Mouse (Mus musculus): ENCODE results near the gene Prkn. TPM values are rescaled to one million over a fixed set of nuclear protein-coding genes. Genes with fewer than 3 reads are reported as not detected.

Prkn gene
- polyA plus RNA-seq, 1 experiment from 2014 or later: 3.0 TPM

DNA sequence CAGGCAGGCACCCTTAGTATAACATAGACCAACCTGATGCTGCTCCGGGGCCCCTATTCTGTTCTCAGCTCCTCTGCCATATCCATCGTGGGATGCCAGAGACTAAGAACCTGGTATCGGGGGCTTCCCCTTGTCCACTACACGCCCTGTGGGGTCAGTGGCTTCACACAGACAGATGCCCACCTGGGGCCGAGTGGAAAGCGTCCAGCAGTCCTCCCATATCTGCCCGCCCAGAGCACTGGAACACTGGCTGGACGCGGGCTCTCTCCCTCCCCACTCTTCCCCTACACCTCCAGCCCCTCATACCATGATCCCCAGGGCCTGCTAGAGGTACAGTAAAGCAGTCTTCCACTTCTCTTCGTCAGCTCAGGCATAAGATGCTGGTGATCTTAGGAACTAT is 277.3 kb downstream of the Prkn start:
- Histone ChIP-seq H3K36me3 (ENCODE audit: control insufficient read depth, insufficient read depth, low read length) (no peaks in the 10 kb centered on the region), H3K9me3 (ENCODE audit: control insufficient read depth, low read depth, low read length) (no peaks in the 10 kb centered on the region), H3K27me3 (ENCODE audit: control insufficient read depth, insufficient read depth, low read length) (no peaks in the 10 kb centered on the region), H3K4me1 (ENCODE audit: control insufficient read depth, insufficient read depth, low read length) (no peaks in the 10 kb centered on the region), H3K4me2 (replicated peaks; ENCODE audit: low read depth, low read length) (no peak overlapping the region), H3K4me3 (ENCODE audit: low read depth, low read length) (no peak overlapping the region), H3K27ac (ENCODE audit: low read length) (no peak overlapping the region), H3K9ac (replicated peaks; ENCODE audit: low read depth, low read length) (no peak overlapping the region)
- no peak for ATAC-seq (ENCODE audit: insufficient number of reproducible peaks, insufficient read depth, low FRiP score, low read depth)
- 87% methylated on average over 10 of the region's 10 CpGs for WGBS

DNA sequence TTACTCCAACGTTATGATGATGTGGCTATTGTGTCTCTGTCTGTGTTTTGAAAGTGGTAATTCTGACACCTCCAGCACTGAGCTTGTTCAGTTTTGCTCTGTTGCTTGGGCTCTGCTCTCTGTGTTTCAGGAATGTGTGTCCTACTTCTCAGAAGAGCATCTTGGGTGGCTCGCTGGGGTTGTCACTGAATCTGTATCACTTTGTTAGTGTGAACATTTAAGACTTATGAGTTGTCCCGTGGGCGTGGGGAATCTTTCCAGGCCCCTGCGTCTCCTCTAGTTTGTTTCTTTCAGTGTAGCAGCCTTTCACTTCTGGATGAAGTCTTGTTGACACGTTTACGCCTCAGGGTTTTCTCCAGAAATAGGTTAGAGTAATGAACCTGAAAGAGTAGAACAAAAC is 283.9 kb downstream of the Prkn start:
- Histone ChIP-seq H3K36me3 (ENCODE audit: control insufficient read depth, insufficient read depth, low read length) (no peaks in the 10 kb centered on the region), H3K27me3 (ENCODE audit: control insufficient read depth, insufficient read depth, low read length) (no peaks in the 10 kb centered on the region), H3K9me3 (ENCODE audit: control insufficient read depth, low read depth, low read length) (no peaks in the 10 kb centered on the region), H3K4me1 (ENCODE audit: control insufficient read depth, insufficient read depth, low read length) (no peaks in the 10 kb centered on the region), H3K4me2 (replicated peaks; ENCODE audit: low read depth, low read length) (no peak overlapping the region), H3K27ac (ENCODE audit: low read length) (no peak overlapping the region), H3K9ac (replicated peaks; ENCODE audit: low read depth, low read length) (no peak overlapping the region), H3K4me3 (ENCODE audit: low read depth, low read length) (no peak overlapping the region)
- no peak for ATAC-seq (ENCODE audit: insufficient number of reproducible peaks, insufficient read depth, low FRiP score, low read depth)
- WGBS: 77% methylated on average over 7 of the region's 7 CpGs

DNA sequence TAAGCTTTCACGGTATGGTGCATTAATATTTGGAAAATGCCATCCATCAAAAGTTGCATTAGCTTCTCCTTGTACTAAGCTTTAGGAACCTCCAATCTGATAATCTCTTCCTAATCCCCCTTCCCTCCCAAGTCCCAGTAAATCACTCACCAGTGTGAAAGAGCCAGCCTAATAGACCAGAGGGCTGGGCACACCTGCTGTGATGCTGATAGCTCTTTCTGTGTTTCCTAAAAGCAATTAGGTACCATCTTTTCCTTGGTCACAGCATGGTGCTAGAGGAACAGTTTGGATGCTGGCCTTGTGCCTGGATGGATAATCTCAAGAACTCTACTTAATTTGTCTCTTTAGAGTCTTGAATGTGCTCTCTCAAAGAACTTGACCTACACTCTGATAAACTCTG is 287.0 kb downstream of the Prkn start:
- Histone ChIP-seq H3K4me2 (replicated peaks; ENCODE audit: low read depth, low read length) (no peak overlapping the region), H3K27me3 (ENCODE audit: control insufficient read depth, insufficient read depth, low read length) (no peaks in the 10 kb centered on the region), H3K4me1 (ENCODE audit: control insufficient read depth, insufficient read depth, low read length) (no peaks in the 10 kb centered on the region), H3K4me3 (ENCODE audit: low read depth, low read length) (no peak overlapping the region), H3K36me3 (ENCODE audit: control insufficient read depth, insufficient read depth, low read length) (no peaks in the 10 kb centered on the region), H3K9ac (replicated peaks; ENCODE audit: low read depth, low read length) (no peak overlapping the region), H3K27ac (ENCODE audit: low read length) (no peak overlapping the region), H3K9me3 (ENCODE audit: control insufficient read depth, low read depth, low read length) (no peaks in the 10 kb centered on the region)
- ATAC-seq (ENCODE audit: insufficient number of reproducible peaks, insufficient read depth, low FRiP score, low read depth): no peak
- 69% methylated on average over 1 of the region's 1 CpGs for WGBS

DNA sequence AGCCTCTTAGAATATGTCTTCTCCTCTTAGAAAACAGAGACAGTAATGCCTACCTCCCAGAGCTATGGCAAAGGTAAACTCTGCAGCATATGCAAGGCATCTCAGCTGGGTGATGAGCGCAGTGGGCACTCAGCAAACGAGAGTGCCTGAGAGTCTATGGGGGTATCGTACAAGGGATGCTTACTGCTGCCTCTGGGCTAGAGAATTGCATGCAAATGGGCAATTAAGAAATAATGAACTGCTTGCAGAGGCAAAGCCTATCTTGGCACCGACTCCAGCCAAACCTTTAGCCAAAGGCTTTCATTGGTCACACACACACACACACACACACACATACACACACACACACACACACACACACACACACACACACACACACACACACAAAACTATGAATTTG is 290.7 kb downstream of the Prkn start:
- H3K9me3 ChIP-seq (ENCODE audit: control insufficient read depth, low read depth, low read length): no peaks in the 10 kb centered on the region
- no peak overlapping the region for H3K4me3 ChIP-seq (ENCODE audit: low read depth, low read length)
- no peak overlapping the region for H3K4me2 ChIP-seq (replicated peaks; ENCODE audit: low read depth, low read length)
- H3K4me1 ChIP-seq (ENCODE audit: control insufficient read depth, insufficient read depth, low read length): no peaks in the 10 kb centered on the region
- H3K27me3 ChIP-seq (ENCODE audit: control insufficient read depth, insufficient read depth, low read length): no peaks in the 10 kb centered on the region
- no peaks in the 10 kb centered on the region for H3K36me3 ChIP-seq (ENCODE audit: control insufficient read depth, insufficient read depth, low read length)
- H3K9ac ChIP-seq (replicated peaks; ENCODE audit: low read depth, low read length): no peak overlapping the region
- H3K27ac ChIP-seq (ENCODE audit: low read length): no peak overlapping the region
- WGBS: 76% methylated on average over 4 of the region's 4 CpGs
- ATAC-seq (ENCODE audit: insufficient number of reproducible peaks, insufficient read depth, low FRiP score, low read depth): no peak

DNA sequence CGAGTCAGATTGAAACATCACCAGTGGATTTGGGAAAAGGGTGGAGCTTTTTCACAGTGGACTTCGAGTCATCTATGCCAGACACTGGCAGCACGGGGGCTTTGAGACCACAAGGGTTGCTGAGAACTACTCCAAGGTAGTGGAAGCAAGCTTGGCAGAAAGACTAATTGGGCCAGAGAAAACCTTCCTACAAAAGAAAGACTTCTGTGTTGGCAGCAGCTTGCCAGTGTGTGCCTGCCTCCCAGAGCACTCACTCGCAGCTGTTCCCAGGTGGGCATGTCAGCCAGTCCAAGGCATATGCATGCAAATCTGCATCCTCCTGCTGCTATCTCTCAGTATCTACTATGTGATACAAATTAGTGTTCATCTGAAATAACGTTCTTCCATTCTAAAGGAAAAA is 302.1 kb downstream of the Prkn start:
- Histone ChIP-seq H3K4me2 (replicated peaks; ENCODE audit: low read depth, low read length) (no peak overlapping the region), H3K27me3 (ENCODE audit: control insufficient read depth, insufficient read depth, low read length) (no peaks in the 10 kb centered on the region), H3K4me3 (ENCODE audit: low read depth, low read length) (no peak overlapping the region), H3K36me3 (ENCODE audit: control insufficient read depth, insufficient read depth, low read length) (no peaks in the 10 kb centered on the region), H3K9ac (replicated peaks; ENCODE audit: low read depth, low read length) (no peak overlapping the region), H3K4me1 (ENCODE audit: control insufficient read depth, insufficient read depth, low read length) (no peaks in the 10 kb centered on the region), H3K27ac (ENCODE audit: low read length) (no peak overlapping the region), H3K9me3 (ENCODE audit: control insufficient read depth, low read depth, low read length) (no peaks in the 10 kb centered on the region)
- WGBS: 66% methylated on average over 5 of the region's 5 CpGs
- no peak for ATAC-seq (ENCODE audit: insufficient number of reproducible peaks, insufficient read depth, low FRiP score, low read depth)

DNA sequence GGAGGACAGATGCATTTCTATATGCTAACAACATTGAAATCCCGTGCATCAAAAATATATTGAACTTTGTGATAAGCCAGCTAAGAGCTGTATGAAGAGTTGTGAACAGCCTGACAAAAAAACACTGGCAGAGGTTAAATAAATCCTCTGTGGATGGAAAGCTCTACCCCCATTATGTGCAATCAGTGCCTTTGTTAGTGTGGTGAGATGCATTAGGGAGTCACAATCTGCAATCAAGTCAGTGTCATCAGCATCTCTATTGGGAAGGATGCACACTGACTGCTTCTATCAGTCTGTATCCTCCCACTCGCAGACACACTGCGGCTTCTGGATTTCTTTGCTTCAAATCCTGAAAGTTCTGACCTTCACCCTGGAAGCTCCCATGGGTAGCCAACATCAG is 315.9 kb downstream of the Prkn start:
- H3K4me1 ChIP-seq (ENCODE audit: control insufficient read depth, insufficient read depth, low read length): no peaks in the 10 kb centered on the region
- no peak overlapping the region for H3K9ac ChIP-seq (replicated peaks; ENCODE audit: low read depth, low read length)
- no peaks in the 10 kb centered on the region for H3K36me3 ChIP-seq (ENCODE audit: control insufficient read depth, insufficient read depth, low read length)
- no peaks in the 10 kb centered on the region for H3K9me3 ChIP-seq (ENCODE audit: control insufficient read depth, low read depth, low read length)
- H3K27ac ChIP-seq (ENCODE audit: low read length): no peak overlapping the region
- no peak overlapping the region for H3K4me3 ChIP-seq (ENCODE audit: low read depth, low read length)
- no peak for ATAC-seq (ENCODE audit: insufficient number of reproducible peaks, insufficient read depth, low FRiP score, low read depth)
- no peak overlapping the region for H3K4me2 ChIP-seq (replicated peaks; ENCODE audit: low read depth, low read length)
- 75% methylated on average over 3 of the region's 3 CpGs for WGBS
- H3K27me3 ChIP-seq (ENCODE audit: control insufficient read depth, insufficient read depth, low read length): no peaks in the 10 kb centered on the region

DNA sequence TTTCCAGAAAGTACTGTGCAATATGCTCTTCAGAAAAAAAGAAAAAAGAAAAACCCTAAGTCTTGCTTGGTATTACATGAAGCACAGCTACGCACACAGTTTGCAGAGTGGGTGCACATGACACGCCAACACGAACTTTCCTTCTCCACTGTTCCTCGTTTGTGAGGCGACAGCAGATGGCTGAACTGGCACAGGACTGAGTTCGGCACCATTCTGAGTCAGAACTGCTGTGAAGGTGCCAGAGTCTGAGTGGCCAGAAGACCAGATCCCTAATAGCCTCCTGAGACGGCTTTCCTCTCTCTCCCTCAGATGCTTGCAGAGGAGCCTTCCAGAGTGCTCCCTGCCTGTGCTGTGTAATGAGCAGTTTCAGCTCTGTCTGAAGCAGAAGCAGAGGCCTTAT is 317.4 kb downstream of the Prkn start:
- ATAC-seq (ENCODE audit: insufficient number of reproducible peaks, insufficient read depth, low FRiP score, low read depth): no peak

DNA sequence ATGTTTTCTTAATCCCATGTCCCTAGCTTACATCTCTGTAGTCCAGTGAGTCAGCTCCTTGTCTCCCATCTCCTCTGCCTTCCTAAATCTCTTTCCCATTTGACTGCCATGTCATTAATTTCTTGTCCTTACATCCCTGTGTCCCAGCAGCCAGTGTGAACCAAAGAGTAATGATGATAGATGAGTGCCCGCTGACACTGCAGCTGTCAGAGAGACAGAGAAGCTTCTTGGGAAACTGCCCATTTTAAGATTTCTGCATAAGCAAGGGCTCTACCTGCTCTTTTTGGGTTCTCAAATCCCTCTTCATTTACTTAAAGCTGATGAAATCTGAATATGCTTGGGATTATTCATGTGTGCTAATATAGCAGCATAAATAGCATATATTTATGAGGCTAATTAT is 321.3 kb downstream of the Prkn start:
- Histone ChIP-seq H3K9me3 (ENCODE audit: control insufficient read depth, low read depth, low read length) (no peaks in the 10 kb centered on the region), H3K27ac (ENCODE audit: low read length) (no peak overlapping the region), H3K9ac (replicated peaks; ENCODE audit: low read depth, low read length) (no peak overlapping the region), H3K36me3 (ENCODE audit: control insufficient read depth, insufficient read depth, low read length) (no peaks in the 10 kb centered on the region), H3K4me1 (ENCODE audit: control insufficient read depth, insufficient read depth, low read length) (no peaks in the 10 kb centered on the region), H3K27me3 (ENCODE audit: control insufficient read depth, insufficient read depth, low read length) (no peaks in the 10 kb centered on the region), H3K4me3 (ENCODE audit: low read depth, low read length) (no peak overlapping the region), H3K4me2 (replicated peaks; ENCODE audit: low read depth, low read length) (no peak overlapping the region)
- WGBS: 83% methylated on average over 1 of the region's 1 CpGs
- no peak for ATAC-seq (ENCODE audit: insufficient number of reproducible peaks, insufficient read depth, low FRiP score, low read depth)

More for the DNA sequence above, 317.4 kb downstream of the Prkn start:
- Histone ChIP-seq H3K4me3 (ENCODE audit: low read depth, low read length) (no peak overlapping the region), H3K27ac (ENCODE audit: low read length) (no peak overlapping the region), H3K4me2 (replicated peaks; ENCODE audit: low read depth, low read length) (no peak overlapping the region), H3K9ac (replicated peaks; ENCODE audit: low read depth, low read length) (no peak overlapping the region), H3K9me3 (ENCODE audit: control insufficient read depth, low read depth, low read length) (no peaks in the 10 kb centered on the region), H3K27me3 (ENCODE audit: control insufficient read depth, insufficient read depth, low read length) (no peaks in the 10 kb centered on the region), H3K4me1 (ENCODE audit: control insufficient read depth, insufficient read depth, low read length) (no peaks in the 10 kb centered on the region), H3K36me3 (ENCODE audit: control insufficient read depth, insufficient read depth, low read length) (no peaks in the 10 kb centered on the region)
- WGBS: 84% methylated on average over 7 of the region's 7 CpGs

DNA sequence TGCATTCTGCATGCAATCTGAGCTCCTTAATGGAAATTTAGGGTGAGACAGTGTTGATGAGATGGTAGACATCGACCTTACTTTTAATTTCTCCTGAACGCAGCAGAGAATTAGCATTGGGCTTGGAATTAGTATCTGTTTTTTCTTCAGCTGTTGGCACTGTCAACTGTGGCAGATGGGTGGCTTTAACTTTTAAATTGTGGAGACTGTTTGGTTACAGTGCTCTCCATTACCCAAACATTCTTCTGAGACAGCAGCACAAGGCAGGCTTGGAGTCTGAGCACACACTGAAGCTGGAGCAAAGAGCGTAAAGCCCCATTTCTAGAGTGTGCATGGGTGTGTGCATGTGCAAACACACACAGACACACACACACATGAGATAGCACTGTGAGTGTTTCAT is 322.6 kb downstream of the Prkn start:
- 74% methylated on average over 3 of the region's 3 CpGs for WGBS
- Histone ChIP-seq H3K4me1 (ENCODE audit: control insufficient read depth, insufficient read depth, low read length) (no peaks in the 10 kb centered on the region), H3K4me3 (ENCODE audit: low read depth, low read length) (no peak overlapping the region), H3K36me3 (ENCODE audit: control insufficient read depth, insufficient read depth, low read length) (no peaks in the 10 kb centered on the region), H3K4me2 (replicated peaks; ENCODE audit: low read depth, low read length) (no peak overlapping the region), H3K27ac (ENCODE audit: low read length) (no peak overlapping the region), H3K9ac (replicated peaks; ENCODE audit: low read depth, low read length) (no peak overlapping the region), H3K9me3 (ENCODE audit: control insufficient read depth, low read depth, low read length) (no peaks in the 10 kb centered on the region), H3K27me3 (ENCODE audit: control insufficient read depth, insufficient read depth, low read length) (no peaks in the 10 kb centered on the region)
- no peak for ATAC-seq (ENCODE audit: insufficient number of reproducible peaks, insufficient read depth, low FRiP score, low read depth)

Measured in stomach, embryonic 14.5 days (tissue).